Mouse (Mus musculus): ENCODE results near the gene Rab1a. TPM values are rescaled to one million over a fixed set of nuclear protein-coding genes. Genes with fewer than 3 reads are reported as not detected.

Gene Rab1a
- polyA plus RNA-seq (2014; fragmentation: Illumina TruSeq; extraction: RNeasy Lipid Tissue Mini Kit (QIAGEN cat#74804); ENCODE audit: low read depth, low replicate concordance), result 125 TPM

GRCm38 (mm10) chr11:20200713-20201575, at the start of gene Rab1a:
Rab1a (plus strand) TSS chr11:20201432.

GRCm38 (mm10) chr11:20249296-20250110, 48.3 kb downstream of the Rab1a start, which contains the start of gene Cep68:
Cep68 (minus strand) TSS chr11:20249429.

Other genes with a start within 250 kb of the Rab1a start
- gene Actr2, start 88.5 kb upstream of the Rab1a start, polyA plus RNA-seq (2014; fragmentation: Illumina TruSeq; extraction: RNeasy Lipid Tissue Mini Kit (QIAGEN cat#74804); ENCODE audit: low read depth, low replicate concordance), result 50.5 TPM
- gene Cep68, start 48.0 kb downstream of the Rab1a start, polyA plus RNA-seq (2014; fragmentation: Illumina TruSeq; extraction: RNeasy Lipid Tissue Mini Kit (QIAGEN cat#74804); ENCODE audit: low read depth, low replicate concordance), result 35.6 TPM
- gene Slc1a4, start 131.3 kb downstream of the Rab1a start, polyA plus RNA-seq (2014; fragmentation: Illumina TruSeq; extraction: RNeasy Lipid Tissue Mini Kit (QIAGEN cat#74804); ENCODE audit: low read depth, low replicate concordance), result 1.6 TPM

Data from heart, adult 10 weeks (tissue).